Mouse (Mus musculus) limb, embryonic 11.5 days (tissue): Measurements from ENCODE around the gene Src. TPM values are rescaled to one million over a fixed set of nuclear protein-coding genes. Genes with fewer than 3 reads are reported as not detected.

Experiments used
- polyA plus RNA-seq: library from polyadenylated mRNA; unstranded; fragments of >200 nt; fragmentation: Nextera tagmentation; extraction: Ambion mirVana; gene quantifications from 2 replicates; pipeline ENCODE4 v1.2.1, GENCODE M21; 2014

Src gene
- polyA plus RNA-seq, 1 experiment from 2014 or later, result 18.5 TPM

Other genes starting within 250 kb of the Src start
- gene Rbl1, start 213.9 kb upstream of the Src start, polyA plus RNA-seq, result 30.0 and 30.8 TPM in 2 replicates
- 269 TPM in 2 replicates for gene Rpn2, start 139.4 kb upstream of the Src start, polyA plus RNA-seq
- gene Mroh8, start 138.9 kb upstream of the Src start, polyA plus RNA-seq, result 0.34 and 0.39 TPM in 2 replicates
- gene Ghrh, start 70.9 kb upstream of the Src start, polyA plus RNA-seq, result not detected in 2 replicates
- gene Manbal, start 50.9 kb upstream of the Src start, polyA plus RNA-seq, result 38.1 and 38.3 TPM in 2 replicates
- gene Nnat, start 141.6 kb downstream of the Src start, polyA plus RNA-seq, result 1,283 and 1,480 TPM in 2 replicates
- 73.8 and 76.0 TPM in 2 replicates for gene Blcap, start 152.8 kb downstream of the Src start, polyA plus RNA-seq